Mouse (Mus musculus) frontal cortex, adult 2 months (tissue): ENCODE data around the gene Plcxd1. TPM values are rescaled to one million over a fixed set of nuclear protein-coding genes. Genes with fewer than 3 reads are reported as not detected.
"Not testable (repeated sequence)": the region's sequence is repeated elsewhere in the genome, so short reads cannot be mapped to it uniquely, and the experiment has no call there.

Source experiments
- DNase-seq, 2 experiments: peaks; one replicate each; pipeline ENCODE4 v3.0.0; 2022; ENCODE audit warnings: low spot score in 1 of 2; ENCODE audit errors: extremely low spot score in 1 of 2
- polyA plus RNA-seq: library from polyadenylated mRNA; depleted of rRNA; stranded (reverse); fragments of >200 nt; gene quantifications from 2 replicates; pipeline ENCODE4 v1.2.3, GENCODE M21; 2012; rRNA removed

Plcxd1 gene
- polyA plus RNA-seq, 1 experiment, result 17.5 TPM

GRCm38 (mm10) chr5:110106901-110107564 is 7.3 kb downstream of the Plcxd1 start:
- DNase-seq, result peak; percentile 34 to 39

- peak; percentile 91 to 96 for DNase-seq
Measured at GRCm38 (mm10) chr5:110107581-110108304, 8.0 kb downstream of the Plcxd1 start, which contains the start of gene Gtpbp6. Gene Gtpbp6 (minus strand): TSS chr5:110108197.

- DNase-seq, result no peak
Measured at GRCm38 (mm10) chr5:110108305-110108628, 8.5 kb downstream of the Plcxd1 start.

GRCm38 (mm10) chr5:110109991-110110441 is 10.2 kb downstream of the Plcxd1 start, which contains the start of gene Zfp605:
Gene Zfp605 (plus strand): TSS chr5:110110092.
- DNase-seq, result peak; percentile 94 to 96

GRCm38 (mm10) chr5:110122380-110122779 is 22.6 kb downstream of the Plcxd1 start:
- not testable (repeated sequence) for DNase-seq

GRCm38 (mm10) chr5:110135293-110136086 is 35.7 kb downstream of the Plcxd1 start, which contains the start of gene Chfr:
Gene Chfr (plus strand): TSS chr5:110135842.
- peak; percentile 98 to 100 for DNase-seq

GRCm38 (mm10) chr5:110136087-110136464 is 36.3 kb downstream of the Plcxd1 start:
- DNase-seq, result no peak

- no peak for DNase-seq
Measured at GRCm38 (mm10) chr5:110137816-110138215, 38.0 kb downstream of the Plcxd1 start.

- no peak for DNase-seq
Measured at GRCm38 (mm10) chr5:110139325-110139724, 39.6 kb downstream of the Plcxd1 start.

- no peak for DNase-seq
Measured at GRCm38 (mm10) chr5:110140424-110140823, 40.7 kb downstream of the Plcxd1 start.

GRCm38 (mm10) chr5:110142309-110142708 is 42.5 kb downstream of the Plcxd1 start:
- DNase-seq, result no peak

GRCm38 (mm10) chr5:110143007-110143406 is 43.2 kb downstream of the Plcxd1 start:
- no peak for DNase-seq

Other genes starting within 250 kb of the Plcxd1 start
- gene Gm15446, start 176.6 kb upstream of the Plcxd1 start, polyA plus RNA-seq, result 0.10 and 0.17 TPM in 2 replicates
- 46.2 and 56.6 TPM in 2 replicates for gene Zfp932, start 103.4 kb upstream of the Plcxd1 start, polyA plus RNA-seq
- 0.84 and 1.4 TPM in 2 replicates for gene Gm17655, start 27.5 kb upstream of the Plcxd1 start, polyA plus RNA-seq
- 0.90 and 1.2 TPM in 2 replicates for gene Gm35315, start 5.5 kb upstream of the Plcxd1 start, polyA plus RNA-seq
- gene Gtpbp6, start 8.2 kb downstream of the Plcxd1 start, polyA plus RNA-seq, result 151 and 156 TPM in 2 replicates
- 6.9 and 8.6 TPM in 2 replicates for gene Zfp605, start 10.1 kb downstream of the Plcxd1 start, polyA plus RNA-seq
- 78.1 and 83.8 TPM in 2 replicates for gene Chfr, start 35.9 kb downstream of the Plcxd1 start, polyA plus RNA-seq
- 17.9 and 20.8 TPM in 2 replicates for gene Golga3, start 76.7 kb downstream of the Plcxd1 start, polyA plus RNA-seq
- 16.2 and 20.4 TPM in 2 replicates for gene Ankle2, start 131.0 kb downstream of the Plcxd1 start, polyA plus RNA-seq
- gene Pgam5, start 169.9 kb downstream of the Plcxd1 start, polyA plus RNA-seq, result 48.7 and 51.8 TPM in 2 replicates
- 5.6 and 8.3 TPM in 2 replicates for gene Pxmp2, start 186.2 kb downstream of the Plcxd1 start, polyA plus RNA-seq
- 1.6 and 1.7 TPM in 2 replicates for gene Pole, start 186.3 kb downstream of the Plcxd1 start, polyA plus RNA-seq
- gene P2rx2, start 243.2 kb downstream of the Plcxd1 start, polyA plus RNA-seq, result 0.14 and 0.23 TPM in 2 replicates
- gene Lrcol1, start 244.8 kb downstream of the Plcxd1 start, polyA plus RNA-seq, result not detected in 2 replicates